Mouse (Mus musculus) forebrain, embryonic 12.5 days (tissue): ENCODE measurements around the gene Acp7. TPM values are rescaled to one million over a fixed set of nuclear protein-coding genes. Genes with fewer than 3 reads are reported as not detected.

Experiments
- ATAC-seq: fragments of 200-750 bp; cut with Nextera tagmentation; 2 replicates; pipeline ENCODE4 v1.8.0; 2017; ENCODE audit warnings: moderate TSS enrichment; ENCODE audit not compliant: low FRiP score
- H3K27ac ChIP-seq: fragments of 300-500 bp; sonication (generic); 2 replicates; pipeline ENCODE4 v1.5.1; 2016; ENCODE audit warnings: mild to moderate bottlenecking
- H3K27me3 ChIP-seq: fragments of 300-500 bp; sonication (generic); 2 replicates; pipeline ENCODE4 v1.6.1; 2016; ENCODE audit warnings: mild to moderate bottlenecking
- H3K36me3 ChIP-seq: fragments of 300-500 bp; sonication (generic); replicated peaks from 2 replicates; pipeline ENCODE4 v1.6.1; 2016; ENCODE audit warnings: mild to moderate bottlenecking
- H3K4me1 ChIP-seq: fragments of 300-500 bp; sonication (generic); 2 replicates; pipeline ENCODE4 v1.6.1; 2016
- H3K4me2 ChIP-seq: fragments of 300-500 bp; sonication (generic); 2 replicates; pipeline ENCODE4 v1.6.1; 2016; ENCODE audit warnings: mild to moderate bottlenecking, moderate library complexity
- H3K4me3 ChIP-seq: fragments of 300-500 bp; sonication (generic); replicated peaks from 2 replicates; pipeline ENCODE4 v1.5.1; 2016; ENCODE audit warnings: mild to moderate bottlenecking
- H3K9ac ChIP-seq: fragments of 300-500 bp; sonication (generic); 2 replicates; pipeline ENCODE4 v1.6.1; 2016; ENCODE audit warnings: mild to moderate bottlenecking
- H3K9me3 ChIP-seq: fragments of 300-500 bp; sonication (generic); 2 replicates; pipeline ENCODE4 v1.6.1; 2016
- WGBS: fragments of 180-500 bp; shearing (Covaris S2); methylation state at CpG from one replicate; pipeline ENCODE4 v1.1.7; 2016; 5-methylcytosine and 5-hydroxymethylcytosine counted together
- polyA plus RNA-seq: library from polyadenylated mRNA; unstranded; fragments of >200 nt; fragmentation: Nextera tagmentation; extraction: Ambion mirVana; gene quantifications from 2 replicates; pipeline ENCODE4 v1.2.1, GENCODE M21; 2016

Acp7 gene
- polyA plus RNA-seq, 1 experiment from 2014 or later, result not detected

GRCm38 (mm10) chr7:28583570-28584344 lies 47.4 kb downstream of the Acp7 start:
- Histone ChIP-seq H3K4me2 (no peak overlapping the region), H3K9ac (peak overlapping the region; percentile 12; the same call in 1 of the 2 replicates), H3K4me1 (peaks cover 43% of the 10 kb centered on the region), H3K36me3 (peaks cover 4% of the 10 kb centered on the region; the same call in 1 of the 2 replicates), H3K9me3 (no peaks in the 10 kb centered on the region), H3K27ac (peak overlapping the region; percentile 42; the same call in 1 of the 2 replicates), H3K4me3 (no peak overlapping the region), H3K27me3 (no peaks in the 10 kb centered on the region)
- 87% methylated on average over 8 of the region's 8 CpGs for WGBS
- no peak for ATAC-seq

- Histone ChIP-seq H3K4me2 (no peak overlapping the region), H3K27me3 (no peaks in the 10 kb centered on the region), H3K27ac (no peak overlapping the region), H3K4me1 (peaks cover 37% of the 10 kb centered on the region), H3K9me3 (no peaks in the 10 kb centered on the region), H3K36me3 (peaks cover 4% of the 10 kb centered on the region; the same call in 1 of the 2 replicates), H3K9ac (no peak overlapping the region), H3K4me3 (no peak overlapping the region)
- ATAC-seq, result no peak
- 87% methylated on average over 11 of the region's 11 CpGs for WGBS
Observed at GRCm38 (mm10) chr7:28582841-28583240, 48.3 kb downstream of the Acp7 start.

- H3K4me1 ChIP-seq, result peaks cover 32% of the 10 kb centered on the region
- no peak overlapping the region for H3K9ac ChIP-seq
- no peaks in the 10 kb centered on the region for H3K27me3 ChIP-seq
- H3K4me3 ChIP-seq, result no peak overlapping the region
- H3K36me3 ChIP-seq, result peaks cover 4% of the 10 kb centered on the region; the same call in 1 of the 2 replicates
- WGBS, result 87% methylated on average over 4 of the region's 4 CpGs
- no peak for ATAC-seq
- H3K4me2 ChIP-seq, result no peak overlapping the region
- H3K9me3 ChIP-seq, result no peaks in the 10 kb centered on the region
- no peak overlapping the region for H3K27ac ChIP-seq
Observed at GRCm38 (mm10) chr7:28581721-28582120, 49.4 kb downstream of the Acp7 start.

GRCm38 (mm10) chr7:28579826-28580225 lies 51.3 kb downstream of the Acp7 start:
- no peak overlapping the region for H3K27ac ChIP-seq
- no peak overlapping the region for H3K9ac ChIP-seq
- WGBS, result 71% methylated on average over 5 of the region's 5 CpGs
- peaks cover 4% of the 10 kb centered on the region; the same call in 1 of the 2 replicates for H3K36me3 ChIP-seq
- ATAC-seq, result no peak
- H3K4me1 ChIP-seq, result peaks cover 22% of the 10 kb centered on the region
- no peaks in the 10 kb centered on the region for H3K9me3 ChIP-seq
- H3K4me3 ChIP-seq, result no peak overlapping the region
- H3K27me3 ChIP-seq, result no peaks in the 10 kb centered on the region
- H3K4me2 ChIP-seq, result no peak overlapping the region

- H3K9ac ChIP-seq, result no peak overlapping the region
- no peak overlapping the region for H3K4me2 ChIP-seq
- H3K27me3 ChIP-seq, result no peaks in the 10 kb centered on the region
- no peak overlapping the region for H3K4me3 ChIP-seq
- WGBS, result 85% methylated on average over 5 of the region's 5 CpGs
- no peak for ATAC-seq
- no peaks in the 10 kb centered on the region for H3K9me3 ChIP-seq
- peaks cover 19% of the 10 kb centered on the region for H3K4me1 ChIP-seq
- no peak overlapping the region for H3K27ac ChIP-seq
- H3K36me3 ChIP-seq, result peaks cover 4% of the 10 kb centered on the region; the same call in 1 of the 2 replicates
Observed at GRCm38 (mm10) chr7:28578543-28579053, 52.5 kb downstream of the Acp7 start.

GRCm38 (mm10) chr7:28577826-28578542 lies 53.1 kb downstream of the Acp7 start:
- Histone ChIP-seq H3K4me2 (no peak overlapping the region), H3K9me3 (no peaks in the 10 kb centered on the region), H3K27ac (no peak overlapping the region), H3K4me3 (no peak overlapping the region), H3K27me3 (no peaks in the 10 kb centered on the region), H3K9ac (no peak overlapping the region), H3K36me3 (peaks cover 4% of the 10 kb centered on the region; the same call in 1 of the 2 replicates), H3K4me1 (peaks cover 18% of the 10 kb centered on the region)
- 85% methylated on average over 9 of the region's 9 CpGs for WGBS
- no peak for ATAC-seq

GRCm38 (mm10) chr7:28576271-28576914 lies 54.7 kb downstream of the Acp7 start:
- H3K9ac ChIP-seq, result no peak overlapping the region
- H3K9me3 ChIP-seq, result no peaks in the 10 kb centered on the region
- ATAC-seq, result no peak
- WGBS, result 82% methylated on average over 5 of the region's 5 CpGs
- H3K4me3 ChIP-seq, result no peak overlapping the region
- no peak overlapping the region for H3K27ac ChIP-seq
- no peak overlapping the region for H3K4me2 ChIP-seq
- peaks cover 23% of the 10 kb centered on the region for H3K4me1 ChIP-seq
- peaks cover 4% of the 10 kb centered on the region; the same call in 1 of the 2 replicates for H3K36me3 ChIP-seq
- H3K27me3 ChIP-seq, result no peaks in the 10 kb centered on the region

- H3K4me2 ChIP-seq, result no peak overlapping the region
- no peak for ATAC-seq
- no peak overlapping the region for H3K9ac ChIP-seq
- peaks cover 4% of the 10 kb centered on the region; the same call in 1 of the 2 replicates for H3K36me3 ChIP-seq
- no peaks in the 10 kb centered on the region for H3K9me3 ChIP-seq
- no peak overlapping the region for H3K27ac ChIP-seq
- WGBS, result 93% methylated on average over 11 of the region's 11 CpGs
- H3K4me1 ChIP-seq, result peaks cover 25% of the 10 kb centered on the region
- no peak overlapping the region for H3K4me3 ChIP-seq
- H3K27me3 ChIP-seq, result no peaks in the 10 kb centered on the region
Observed at GRCm38 (mm10) chr7:28575597-28575996, 55.5 kb downstream of the Acp7 start.

GRCm38 (mm10) chr7:28573236-28573635 lies 57.9 kb downstream of the Acp7 start:
- WGBS, result 98% methylated on average over 3 of the region's 3 CpGs
- Histone ChIP-seq H3K27ac (no peak overlapping the region), H3K4me2 (no peak overlapping the region), H3K4me1 (peaks cover 16% of the 10 kb centered on the region), H3K36me3 (peaks cover 9% of the 10 kb centered on the region; the same call in 1 of the 2 replicates), H3K9me3 (no peaks in the 10 kb centered on the region), H3K4me3 (no peak overlapping the region), H3K27me3 (no peaks in the 10 kb centered on the region), H3K9ac (no peak overlapping the region)
- ATAC-seq, result no peak

GRCm38 (mm10) chr7:28572689-28573088 lies 58.4 kb downstream of the Acp7 start:
- no peak overlapping the region for H3K4me2 ChIP-seq
- no peak overlapping the region for H3K27ac ChIP-seq
- H3K9me3 ChIP-seq, result no peaks in the 10 kb centered on the region
- H3K4me3 ChIP-seq, result no peak overlapping the region
- no peak for ATAC-seq
- H3K36me3 ChIP-seq, result peaks cover 14% of the 10 kb centered on the region
- WGBS, result 86% methylated on average over 5 of the region's 5 CpGs
- no peak overlapping the region for H3K9ac ChIP-seq
- H3K4me1 ChIP-seq, result peaks cover 16% of the 10 kb centered on the region
- H3K27me3 ChIP-seq, result no peaks in the 10 kb centered on the region

GRCm38 (mm10) chr7:28570982-28571682 lies 60.0 kb downstream of the Acp7 start:
- no peak for ATAC-seq
- no peak overlapping the region for H3K4me3 ChIP-seq
- no peaks in the 10 kb centered on the region for H3K9me3 ChIP-seq
- H3K4me1 ChIP-seq, result peaks cover 9% of the 10 kb centered on the region; the same call in 1 of the 2 replicates
- H3K27me3 ChIP-seq, result no peaks in the 10 kb centered on the region
- peaks cover 29% of the 10 kb centered on the region for H3K36me3 ChIP-seq
- no peak overlapping the region for H3K4me2 ChIP-seq
- no peak overlapping the region for H3K27ac ChIP-seq
- 54% methylated on average over 5 of the region's 5 CpGs for WGBS
- no peak overlapping the region for H3K9ac ChIP-seq
